Mouse (Mus musculus) heart, adult 2 months (tissue): ENCODE results near the gene E2f8. TPM values are rescaled to one million over a fixed set of nuclear protein-coding genes. Genes with fewer than 3 reads are reported as not detected.

Experiments used
- DNase-seq, 2 experiments: peaks; one replicate each; pipeline ENCODE4 v3.0.0; 2021
- H3K27ac ChIP-seq: fragments of 200-600 bp; 2 replicates; pipeline ENCODE4 v1.8.1; 2022
- H3K27me3 ChIP-seq: fragments of 200-500 bp; 2 replicates; pipeline ENCODE4 v1.6.1; 2012; ENCODE audit warnings: mild to moderate bottlenecking, low read length, inconsistent platforms, mixed read lengths; ENCODE audit not compliant: control insufficient read depth, insufficient read depth
- H3K36me3 ChIP-seq: fragments of 200-500 bp; 2 replicates; pipeline ENCODE4 v1.6.1; 2012; ENCODE audit warnings: low read length, inconsistent platforms; ENCODE audit not compliant: control insufficient read depth, insufficient read depth
- H3K4me1 ChIP-seq: fragments of 200-500 bp; 2 replicates; pipeline ENCODE4 v1.6.1; 2011; ENCODE audit warnings: low read length; ENCODE audit not compliant: control insufficient read depth, insufficient read depth
- H3K4me3 ChIP-seq: fragments of 200-600 bp; 2 replicates; pipeline ENCODE4 v1.8.1; 2022
- H3K79me2 ChIP-seq: fragments of 200-500 bp; replicated peaks from 2 replicates; pipeline ENCODE4 v1.6.1; 2012; ENCODE audit warnings: mild to moderate bottlenecking, inconsistent platforms, low read length, moderate library complexity, mixed read lengths; ENCODE audit not compliant: control insufficient read depth, insufficient read depth
- H3K9ac ChIP-seq: fragments of 200-500 bp; 2 replicates; pipeline ENCODE4 v1.6.1; 2012; ENCODE audit warnings: low read depth, mild to moderate bottlenecking, control low read depth, inconsistent platforms, low read length, mixed read lengths
- CTCF ChIP-seq: fragments of 200-600 bp; IDR thresholded peaks from 2 replicates; pipeline ENCODE4 v1.8.1; 2022; ENCODE audit warnings: antibody characterized with exemption, mild to moderate bottlenecking, moderate library complexity
- EP300 ChIP-seq: fragments of 200-500 bp; IDR thresholded peaks from 2 replicates; pipeline ENCODE4 v1.6.1; 2011; ENCODE audit warnings: low read depth, low read length, control low read depth; ENCODE audit not compliant: insufficient read depth
- POLR2A ChIP-seq: fragments of 200-500 bp; IDR thresholded peaks from 2 replicates; pipeline ENCODE4 v1.6.1; 2011; ENCODE audit warnings: mild to moderate bottlenecking, low read depth, low read length, control low read depth; ENCODE audit not compliant: insufficient read depth
- WGBS: fragments of 180-500 bp; shearing (Covaris S2); methylation state at CpG from one replicate; pipeline ENCODE4 v1.1.7; 2018; 5-methylcytosine and 5-hydroxymethylcytosine counted together
- intact Hi-C: fragments of 180-260 bp; cut with DNase I; formaldehyde crosslinking; loops from one replicate; pipeline ENCODE4 v1.15.1; 2025
- polyA plus RNA-seq: library from polyadenylated mRNA; depleted of rRNA; stranded (reverse); fragments of >200 nt; gene quantifications from 2 replicates; pipeline ENCODE4 v1.2.3, GENCODE M21; 2012
- total RNA-seq, 2 experiments: library from RNA; stranded (reverse); gene quantifications; 2 replicates each; pipeline ENCODE4 v1.2.3; 2021

The E2f8 gene
- total and polyA plus RNA-seq, 3 experiments, result 0.31 to 1.6 (median 1.3) TPM

DNA sequence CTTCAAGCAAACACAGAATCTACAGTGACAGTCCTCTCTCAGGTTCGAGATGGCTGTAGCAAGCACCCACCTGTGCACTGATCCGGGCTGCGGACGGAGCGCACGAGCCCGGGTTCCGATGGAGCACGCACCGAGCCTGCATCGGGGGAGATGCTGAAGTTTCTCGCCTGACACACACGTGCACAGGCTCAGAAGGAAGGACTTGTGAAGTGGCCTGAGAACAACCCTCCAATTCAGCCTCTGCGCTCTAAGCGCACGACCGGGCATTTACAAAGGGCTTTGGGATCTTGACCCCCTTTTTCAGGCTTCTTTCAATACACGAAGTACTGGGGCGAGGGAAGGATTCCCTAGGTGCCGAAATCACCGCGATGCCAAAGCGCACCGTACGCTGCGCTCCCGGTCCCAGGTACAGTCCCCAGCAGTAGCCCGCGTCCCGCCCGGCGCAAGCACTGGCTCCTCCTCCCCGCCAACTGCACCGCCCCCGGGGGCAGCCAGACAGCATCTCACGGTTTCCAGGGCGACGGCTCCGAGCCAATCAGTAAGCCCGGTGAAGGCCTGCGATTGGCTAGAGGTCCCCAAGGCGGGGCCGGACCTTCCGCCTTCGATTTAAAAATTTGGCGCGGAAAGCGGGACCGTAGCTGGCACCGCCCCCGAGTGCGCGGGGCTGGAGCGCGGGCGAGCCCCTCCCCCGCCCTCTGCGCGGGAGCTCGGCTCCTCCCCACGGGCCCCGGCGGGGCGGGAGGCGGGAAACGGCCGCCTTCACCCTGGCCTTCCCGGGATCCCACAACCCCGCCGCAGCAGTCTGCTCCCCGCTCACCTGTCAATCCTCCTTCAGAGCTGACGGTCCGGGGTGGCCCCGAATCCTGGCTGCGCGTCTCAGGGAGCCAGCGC is 560 bp downstream of the E2f8 start:
- Histone ChIP-seq H3K79me2 (no peaks in the 10 kb centered on the region), H3K9ac (peak overlapping the region; percentile 39), H3K4me3 (peak overlapping the region; percentile 80), H3K27me3 (no peaks in the 10 kb centered on the region; the same call in 1 of the 2 replicates), H3K4me1 (peaks cover 1% of the 10 kb centered on the region; the same call in 1 of the 2 replicates), H3K27ac (no peak overlapping the region), H3K36me3 (no peaks in the 10 kb centered on the region)
- WGBS, result under 1% methylated on average over 77 of the region's 77 CpGs
- peak; percentile 94 to 96 for DNase-seq
- intact Hi-C loops, result loop anchor here (5.0 kb wide), 1 partner anchor 129 kb away; no protein-coding TSS in a partner anchor
- no peak for TF ChIP-seq CTCF
- TF ChIP-seq POLR2A, result no peak
- no peak for TF ChIP-seq EP300

DNA sequence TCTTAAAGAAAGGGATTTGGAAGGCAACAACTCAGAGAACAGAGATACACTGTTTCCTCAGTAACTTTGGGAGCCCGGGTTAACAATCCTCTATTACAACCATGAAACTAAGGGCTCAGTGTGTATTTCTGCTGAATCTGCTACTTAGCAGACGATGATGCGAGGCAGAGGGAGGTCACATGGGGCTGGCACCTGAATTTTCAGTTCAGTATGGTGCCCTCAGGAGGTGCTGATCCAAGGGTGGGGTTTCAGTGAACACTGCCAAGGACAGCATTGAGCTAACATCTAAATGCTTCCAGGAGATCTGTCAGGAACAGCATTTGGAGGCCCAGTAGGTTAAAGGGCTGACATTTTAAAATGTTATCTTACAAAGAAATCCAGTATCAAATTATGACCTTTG is 1.8 kb downstream of the E2f8 start:
- peaks cover 1% of the 10 kb centered on the region; the same call in 1 of the 2 replicates for H3K4me1 ChIP-seq
- TF ChIP-seq POLR2A, result no peak
- TF ChIP-seq CTCF, result no peak
- TF ChIP-seq EP300, result no peak
- intact Hi-C loops, result loop anchor here (5.0 kb wide), 1 partner anchor 47 kb away; no protein-coding TSS in a partner anchor
- H3K9ac ChIP-seq, result no peak overlapping the region
- DNase-seq, result no peak
- WGBS, result 79% methylated on average over 3 of the region's 3 CpGs
- no peak overlapping the region for H3K27ac ChIP-seq
- H3K36me3 ChIP-seq, result no peaks in the 10 kb centered on the region
- no peak overlapping the region for H3K4me3 ChIP-seq
- H3K79me2 ChIP-seq, result no peaks in the 10 kb centered on the region
- H3K27me3 ChIP-seq, result no peaks in the 10 kb centered on the region; the same call in 1 of the 2 replicates

DNA sequence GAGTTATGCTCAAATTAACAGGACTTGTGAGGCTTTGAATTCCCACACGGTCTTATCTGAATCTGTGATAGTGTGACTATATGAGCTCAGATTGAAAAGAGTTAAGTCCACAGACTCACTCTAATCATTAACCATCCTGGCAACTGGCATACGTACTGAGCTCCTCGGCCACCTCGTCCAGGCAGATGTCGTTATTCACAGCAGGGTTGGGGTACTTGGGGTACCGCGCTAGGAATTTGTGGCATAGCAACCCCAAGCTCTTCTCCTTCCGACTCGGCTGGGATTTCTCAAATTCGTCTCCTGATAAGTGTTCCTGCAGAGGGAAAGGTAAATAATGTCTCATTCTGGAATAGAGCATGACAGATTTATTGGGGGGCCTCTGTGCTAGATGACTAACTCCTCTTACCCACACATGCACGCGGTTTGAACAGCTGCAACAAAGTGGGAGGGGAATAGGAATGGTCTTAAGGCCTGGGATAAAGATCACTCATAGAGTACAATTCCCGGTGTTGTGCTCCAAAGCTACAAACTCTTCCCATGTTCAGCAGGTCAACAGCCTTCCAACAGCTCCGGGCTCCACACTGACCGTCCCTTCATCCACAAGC is 3.5 kb downstream of the E2f8 start:
- H3K27ac ChIP-seq, result no peak overlapping the region
- TF ChIP-seq EP300, result no peak
- DNase-seq, result no peak

DNA sequence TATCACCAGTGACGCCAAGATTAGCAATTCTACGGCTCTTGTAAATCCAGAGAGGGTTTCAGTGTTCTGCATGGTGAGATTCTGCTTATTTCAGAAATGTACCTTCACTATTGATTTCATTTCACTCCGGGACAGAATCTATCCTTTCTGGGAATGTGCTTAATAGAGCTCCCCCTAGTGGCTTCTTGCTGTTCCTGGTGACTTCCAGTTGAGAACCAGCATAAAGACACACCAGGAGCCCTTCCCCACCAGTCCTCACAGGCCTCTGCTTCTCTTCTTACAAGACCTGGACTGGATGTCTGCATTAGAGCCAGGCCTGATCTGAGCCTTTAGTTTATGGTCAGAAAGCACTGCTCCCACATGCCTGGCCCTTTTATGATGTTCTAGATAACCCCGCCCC is 4.9 kb downstream of the E2f8 start:
- Histone ChIP-seq H3K27me3 (no peaks in the 10 kb centered on the region), H3K4me1 (no peaks in the 10 kb centered on the region; the same call in 1 of the 2 replicates), H3K9ac (no peak overlapping the region), H3K79me2 (no peaks in the 10 kb centered on the region), H3K36me3 (no peaks in the 10 kb centered on the region), H3K4me3 (no peak overlapping the region), H3K27ac (0 out of 2 replicates have a peak overlapping the region, but pooled peaks have one; percentile 36)
- peak; percentile 96 for TF ChIP-seq CTCF
- no peak for TF ChIP-seq POLR2A
- no peak for TF ChIP-seq EP300
- intact Hi-C loops, result loop anchor here (1.0 to 5.0 kb wide), 3 partner anchors 30 to 64 kb away; no protein-coding TSS in a partner anchor
- DNase-seq, result peak in 1 of 2 experiments; percentile 27
- 56% methylated on average over 4 of the region's 4 CpGs for WGBS

More for the DNA sequence above, 3.5 kb downstream of the E2f8 start:
- no peaks in the 10 kb centered on the region; the same call in 1 of the 2 replicates for H3K27me3 ChIP-seq
- H3K4me1 ChIP-seq, result peaks cover 1% of the 10 kb centered on the region; the same call in 1 of the 2 replicates
- no peak overlapping the region for H3K4me3 ChIP-seq
- no peaks in the 10 kb centered on the region for H3K36me3 ChIP-seq
- WGBS, result 88% methylated on average over 15 of the region's 15 CpGs
- intact Hi-C loops, result loop anchor here (5.0 kb wide), 1 partner anchor 46 kb away; no protein-coding TSS in a partner anchor
- H3K79me2 ChIP-seq, result no peaks in the 10 kb centered on the region
- H3K9ac ChIP-seq, result no peak overlapping the region

DNA sequence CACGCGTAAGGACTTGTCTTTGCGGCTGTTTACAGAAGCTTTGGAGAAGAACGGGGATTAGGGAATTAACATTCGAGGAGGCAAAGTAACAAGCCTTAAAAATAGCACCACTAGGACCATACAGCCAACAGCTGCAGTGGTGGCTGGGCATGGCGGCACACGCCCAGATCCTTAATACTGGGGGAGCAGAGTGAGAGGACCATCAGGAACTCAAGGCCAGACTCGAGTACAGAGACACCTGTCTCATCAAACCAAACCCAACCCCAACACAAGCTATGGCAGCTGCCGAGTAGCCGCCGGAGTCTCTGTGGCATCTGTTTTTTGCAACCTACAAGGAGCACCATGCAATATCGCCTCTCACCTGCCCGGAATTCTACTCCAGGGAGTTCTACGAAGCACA is 6.3 kb downstream of the E2f8 start:
- peak overlapping the region; percentile 43; the same call in 1 of the 2 replicates for H3K27ac ChIP-seq
- no peak overlapping the region for H3K4me3 ChIP-seq
- no peak for DNase-seq
- H3K36me3 ChIP-seq, result no peaks in the 10 kb centered on the region
- intact Hi-C loops, result loop anchor here (5.0 kb wide), 1 partner anchor 43 kb away; no protein-coding TSS in a partner anchor
- no peak overlapping the region for H3K9ac ChIP-seq
- H3K4me1 ChIP-seq, result no peaks in the 10 kb centered on the region
- no peaks in the 10 kb centered on the region for H3K27me3 ChIP-seq
- WGBS, result 74% methylated on average over 14 of the region's 14 CpGs
- TF ChIP-seq CTCF (no peak), POLR2A (no peak), EP300 (no peak)
- no peaks in the 10 kb centered on the region for H3K79me2 ChIP-seq
